Mouse (Mus musculus) liver, adult 2 months (tissue): ENCODE results near the gene Stard3.

ENCODE experiments used
- CTCF ChIP-seq: fragments of 200-500 bp; IDR thresholded peaks from 2 replicates; pipeline ENCODE4 v1.5.1; 2011; ENCODE audit warnings: low read depth, low read length, control low read depth
- POLR2A ChIP-seq: fragments of 200-500 bp; IDR thresholded peaks from 2 replicates; pipeline ENCODE4 v1.6.1; 2011; ENCODE audit warnings: low read length, control low read depth; ENCODE audit not compliant: insufficient read depth; ENCODE audit errors: extremely low read depth

DNA sequence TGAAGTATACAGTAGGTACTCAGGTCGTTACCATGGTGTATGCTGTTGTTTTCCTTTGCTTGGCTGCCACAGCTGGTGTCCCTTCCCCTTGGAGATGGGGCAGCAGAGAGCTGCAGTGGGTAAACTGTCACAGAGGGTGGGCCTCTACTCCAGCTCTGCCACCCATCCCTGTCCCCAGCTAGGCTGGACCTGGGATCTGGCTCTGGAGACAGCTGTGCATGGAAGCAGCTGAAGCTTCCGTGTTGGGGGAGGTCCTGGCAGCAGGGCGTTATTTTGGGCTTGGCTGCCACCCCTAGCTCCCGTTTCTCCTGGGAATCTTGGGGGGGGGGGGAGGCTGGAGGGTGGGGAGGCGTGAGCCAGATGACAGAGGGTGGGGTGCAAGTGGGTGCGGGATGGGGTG, 60.1 kb downstream of the Stard3 start:
- TF ChIP-seq CTCF (no peak), POLR2A (no peak)
